Mouse (Mus musculus) lung, embryonic 14.5 days (tissue): ENCODE data around the gene Cpne5. TPM values are rescaled to one million over a fixed set of nuclear protein-coding genes. Genes with fewer than 3 reads are reported as not detected.

Experiments
- ATAC-seq: fragments of 200-750 bp; cut with Nextera tagmentation; 2 replicates; pipeline ENCODE4 v1.8.0; 2017; ENCODE audit warnings: mild to moderate bottlenecking, moderate TSS enrichment, moderate library complexity; ENCODE audit not compliant: insufficient read depth
- DNase-seq: peaks from one replicate; pipeline ENCODE4 v3.0.0-alpha.2; 2015
- H3K27ac ChIP-seq: fragments of 300-500 bp; sonication (generic); 2 replicates; pipeline ENCODE4 v1.5.1; 2014; ENCODE audit warnings: low read depth, mild to moderate bottlenecking, moderate library complexity
- H3K27me3 ChIP-seq: fragments of 300-500 bp; sonication (generic); 2 replicates; pipeline ENCODE4 v1.6.1; 2014; ENCODE audit warnings: low read length, control low read depth; ENCODE audit not compliant: insufficient read depth
- H3K36me3 ChIP-seq: fragments of 300-500 bp; sonication (generic); 2 replicates; pipeline ENCODE4 v1.6.1; 2014; ENCODE audit warnings: control low read depth; ENCODE audit not compliant: insufficient read depth
- H3K4me1 ChIP-seq: fragments of 300-500 bp; sonication (generic); 2 replicates; pipeline ENCODE4 v1.6.1; 2014; ENCODE audit warnings: antibody characterized with exemption, control low read depth; ENCODE audit not compliant: insufficient read depth
- H3K4me2 ChIP-seq: fragments of 300-500 bp; sonication (generic); 2 replicates; pipeline ENCODE4 v1.6.1; 2014; ENCODE audit warnings: mild to moderate bottlenecking
- H3K4me3 ChIP-seq: fragments of 300-500 bp; sonication (generic); 2 replicates; pipeline ENCODE4 v1.5.1; 2014; ENCODE audit warnings: low read depth, low read length
- H3K9ac ChIP-seq: fragments of 300-500 bp; sonication (generic); 2 replicates; pipeline ENCODE4 v1.6.1; 2014
- H3K9me3 ChIP-seq: fragments of 300-500 bp; sonication (generic); 2 replicates; pipeline ENCODE4 v1.6.1; 2016; ENCODE audit warnings: low read depth, low read length, control low read depth
- CTCF ChIP-seq: IDR thresholded peaks from 2 replicates; pipeline ENCODE4 v1.5.1; 2016; ENCODE audit warnings: antibody characterized with exemption, low read depth
- WGBS: fragments of 180-500 bp; shearing (Covaris S2); extraction: QIAGEN DNeasy Blood & Tissue Kit; methylation state at CpG from one replicate; pipeline ENCODE4 v1.1.7; 2014; 5-methylcytosine and 5-hydroxymethylcytosine counted together
- polyA plus RNA-seq: library from polyadenylated mRNA; unstranded; fragments of >200 nt; fragmentation: Nextera tagmentation; extraction: Ambion mirVana; gene quantifications from 2 replicates; pipeline ENCODE4 v1.2.1, GENCODE M21; 2014

The Cpne5 gene
- polyA plus RNA-seq, 1 experiment from 2014 or later, result 6.9 TPM

GRCm38 (mm10) chr17:29170431-29171000, 67.5 kb downstream of the Cpne5 start:
- DNase-seq, result no peak
- Histone ChIP-seq H3K9ac (no peak overlapping the region), H3K4me2 (no peak overlapping the region), H3K27me3 (no peaks in the 10 kb centered on the region), H3K9me3 (no peaks in the 10 kb centered on the region), H3K4me1 (0 out of 2 replicates have a peak, but pooled peaks cover under 1% of the 10 kb centered on the region), H3K36me3 (no peaks in the 10 kb centered on the region), H3K27ac (no peak overlapping the region), H3K4me3 (no peak overlapping the region)
- no peak for TF ChIP-seq CTCF
- ATAC-seq, result no peak
- WGBS, result 55% methylated on average over 14 of the region's 14 CpGs

- no peaks in the 10 kb centered on the region for H3K36me3 ChIP-seq
- no peak for DNase-seq
These were observed 68.9 kb downstream of the Cpne5 start for GRCm38 (mm10) chr17:29168996-29169601.

GRCm38 (mm10) chr17:29168438-29168837, 69.5 kb downstream of the Cpne5 start:
- ATAC-seq (no peak), DNase-seq (no peak)
- no peaks in the 10 kb centered on the region for H3K36me3 ChIP-seq
- H3K4me3 ChIP-seq, result no peak overlapping the region
- H3K4me1 ChIP-seq, result peaks cover 8% of the 10 kb centered on the region
- no peaks in the 10 kb centered on the region for H3K27me3 ChIP-seq
- no peak for TF ChIP-seq CTCF
- 86% methylated on average over 4 of the region's 4 CpGs for WGBS
- H3K27ac ChIP-seq, result no peak overlapping the region
- H3K9ac ChIP-seq, result no peak overlapping the region
- H3K9me3 ChIP-seq, result no peaks in the 10 kb centered on the region
- H3K4me2 ChIP-seq, result no peak overlapping the region

More at GRCm38 (mm10) chr17:29168996-29169601, 68.9 kb downstream of the Cpne5 start:
- Histone ChIP-seq H3K4me1 (peaks cover 8% of the 10 kb centered on the region), H3K9ac (no peak overlapping the region), H3K27me3 (no peaks in the 10 kb centered on the region), H3K4me3 (no peak overlapping the region), H3K27ac (no peak overlapping the region), H3K9me3 (no peaks in the 10 kb centered on the region), H3K4me2 (no peak overlapping the region)
- no peak for ATAC-seq
- TF ChIP-seq CTCF, result peak; percentile 66
- 69% methylated on average over 12 of the region's 12 CpGs for WGBS

- TF ChIP-seq CTCF, result no peak
- WGBS, result 55% methylated on average over 6 of the region's 6 CpGs
- Histone ChIP-seq H3K4me2 (no peak overlapping the region), H3K36me3 (no peaks in the 10 kb centered on the region), H3K9ac (no peak overlapping the region), H3K4me1 (peaks cover 8% of the 10 kb centered on the region), H3K27ac (no peak overlapping the region), H3K4me3 (no peak overlapping the region), H3K27me3 (no peaks in the 10 kb centered on the region), H3K9me3 (no peaks in the 10 kb centered on the region)
- no peak for DNase-seq
- ATAC-seq, result no peak
These were observed 70.6 kb downstream of the Cpne5 start for GRCm38 (mm10) chr17:29167371-29167770.

- no peaks in the 10 kb centered on the region for H3K9me3 ChIP-seq
- H3K4me1 ChIP-seq, result peaks cover 8% of the 10 kb centered on the region
- ATAC-seq (no peak), DNase-seq (no peak)
- TF ChIP-seq CTCF, result no peak
- H3K9ac ChIP-seq, result no peak overlapping the region
- H3K4me2 ChIP-seq, result no peak overlapping the region
- H3K4me3 ChIP-seq, result no peak overlapping the region
- H3K27ac ChIP-seq, result peak overlapping the region; percentile 30; the same call in 1 of the 2 replicates
- 45% methylated on average over 8 of the region's 8 CpGs for WGBS
- no peaks in the 10 kb centered on the region for H3K36me3 ChIP-seq
- H3K27me3 ChIP-seq, result no peaks in the 10 kb centered on the region
These were observed 71.9 kb downstream of the Cpne5 start for GRCm38 (mm10) chr17:29165967-29166578.

GRCm38 (mm10) chr17:29165452-29165851, 72.5 kb downstream of the Cpne5 start:
- Histone ChIP-seq H3K4me3 (no peak overlapping the region), H3K27me3 (no peaks in the 10 kb centered on the region), H3K4me2 (no peak overlapping the region), H3K27ac (no peak overlapping the region), H3K4me1 (peaks cover 8% of the 10 kb centered on the region), H3K9ac (no peak overlapping the region), H3K36me3 (no peaks in the 10 kb centered on the region), H3K9me3 (no peaks in the 10 kb centered on the region)
- TF ChIP-seq CTCF, result no peak
- WGBS, result 31% methylated on average over 6 of the region's 6 CpGs
- ATAC-seq, result no peak
- no peak for DNase-seq

GRCm38 (mm10) chr17:29164469-29165111, 73.4 kb downstream of the Cpne5 start:
- Histone ChIP-seq H3K9me3 (no peaks in the 10 kb centered on the region), H3K9ac (no peak overlapping the region), H3K27me3 (no peaks in the 10 kb centered on the region), H3K4me1 (peaks cover 8% of the 10 kb centered on the region), H3K36me3 (no peaks in the 10 kb centered on the region), H3K4me3 (no peak overlapping the region), H3K27ac (no peak overlapping the region), H3K4me2 (peak overlapping the region; percentile 18; the same call in 1 of the 2 replicates)
- DNase-seq (peak; percentile 70), ATAC-seq (peak; percentile 47; the same call in 1 of the 2 replicates)
- no peak for TF ChIP-seq CTCF
- 15% methylated on average over 17 of the region's 17 CpGs for WGBS
